Comparison of ENCODE assay signal across 8 mouse cellular contexts in genomic region chr9:57261913-57262794, GRCm38 (mm10). TPM values are rescaled to one million over a fixed set of nuclear protein-coding genes. Genes with fewer than 3 reads are reported as not detected.
DNase-seq lines count a peak whose midpoint lies in the region; ATAC-seq and TF ChIP-seq lines count a peak whose summit lies in the region.

TSS of gene 1700017B05Rik (minus strand) at chr9:57262612.

- H3K9me3 ChIP-seq in ES-E14 (ENCODE audit: control insufficient read depth, insufficient read depth, low read depth, low read length), result no peaks in the 10 kb centered on the region
- H3K9me3 ChIP-seq in forebrain, embryonic 12.5 days, result no peaks in the 10 kb centered on the region
- no peaks in the 10 kb centered on the region for H3K9me3 ChIP-seq in lung, embryonic 14.5 days (ENCODE audit: low read depth, low read length)
- no peaks in the 10 kb centered on the region for H3K9me3 ChIP-seq in neural tube, embryonic 15.5 days (replicated peaks)

- H3K4me2 ChIP-seq in forebrain, embryonic 12.5 days, result peak within 1 kb of the TSS; percentile 98
- peak within 1 kb of the TSS; percentile 98 for H3K4me2 ChIP-seq in lung, embryonic 14.5 days
- peak within 1 kb of the TSS; percentile 87 for H3K4me2 ChIP-seq in neural tube, embryonic 15.5 days

- peak within 1 kb of the TSS; percentile 91 to 99 for H3K4me3 ChIP-seq in ES-E14 (ENCODE audit: insufficient read depth in 1 of 2, low read depth in 1 of 2, low read length in 2 of 2, poor library complexity in 1 of 2, severe bottlenecking in 1 of 2)
- peak within 1 kb of the TSS; percentile 71 for H3K4me3 ChIP-seq in forebrain, embryonic 12.5 days (replicated peaks)
- peak within 1 kb of the TSS; percentile 84 for H3K4me3 ChIP-seq in lung, embryonic 14.5 days (ENCODE audit: low read depth, low read length)
- peak within 1 kb of the TSS; percentile 55 for H3K4me3 ChIP-seq in neural tube, embryonic 15.5 days (replicated peaks)

- intact Hi-C loops in heart, postnatal 14 days (cut with DNase I), result loop anchor here (2.0 to 5.0 kb wide), 2 partner anchors 55 kb away; no protein-coding TSS in a partner anchor

- TF ChIP-seq CTCF in lung, embryonic 14.5 days (IDR thresholded peaks at IDR 0.05; ENCODE audit: low read depth), result peak; percentile 58

- peaks cover 36% of the 10 kb centered on the region for H3K27me3 ChIP-seq in forebrain, embryonic 12.5 days
- H3K27me3 ChIP-seq in lung, embryonic 14.5 days (ENCODE audit: insufficient read depth, low read length), result 0 out of 2 replicates have a peak, but pooled peaks cover 4% of the 10 kb centered on the region
- peaks cover 27% of the 10 kb centered on the region for H3K27me3 ChIP-seq in neural tube, embryonic 15.5 days (replicated peaks)

- H3K4me1 ChIP-seq in ES-E14 (ENCODE audit: control insufficient read depth in 2 of 2, insufficient read depth in 2 of 2, low read length in 2 of 2, poor library complexity in 1 of 2), result peaks cover 2 to 24% of the 10 kb centered on the region in 2 experiments; a peak in 3 of 4 replicates
- peaks cover 20% of the 10 kb centered on the region for H3K4me1 ChIP-seq in forebrain, embryonic 12.5 days
- no peaks in the 10 kb centered on the region; the same call in 1 of the 2 replicates for H3K4me1 ChIP-seq in lung, embryonic 14.5 days (ENCODE audit: insufficient read depth)
- peaks cover 26% of the 10 kb centered on the region for H3K4me1 ChIP-seq in neural tube, embryonic 15.5 days

- WGBS in forebrain, embryonic 12.5 days, result under 1% methylated on average over 72 of the region's 87 CpGs
- WGBS in large intestine, adult 2 months, result under 1% methylated on average over 87 of the region's 87 CpGs
- under 1% methylated on average over 85 of the region's 87 CpGs for WGBS in lung, embryonic 14.5 days
- under 1% methylated on average over 70 of the region's 87 CpGs for WGBS in neural tube, embryonic 15.5 days

- in situ Hi-C loops in ES-E14 (cut with MboI; ENCODE audit: low sequenced_read_pairs in 2 of 2, unreplicated experiment in 2 of 2), result no loop called here

- peak within 1 kb of the TSS; percentile 99 for H3K9ac ChIP-seq in ES-E14 (ENCODE audit: insufficient read depth, low read depth, low read length, poor library complexity, severe bottlenecking)
- peak within 1 kb of the TSS; percentile 80 for H3K9ac ChIP-seq in forebrain, embryonic 12.5 days
- H3K9ac ChIP-seq in lung, embryonic 14.5 days, result peak within 1 kb of the TSS; percentile 93
- peak within 1 kb of the TSS; percentile 70 for H3K9ac ChIP-seq in neural tube, embryonic 15.5 days (replicated peaks)

- peak within 1 kb of the TSS; percentile 61; the same call in 1 of the 2 replicates for H3K27ac ChIP-seq in ES-E14 (ENCODE audit: insufficient read depth, low read depth, low read length, poor library complexity, severe bottlenecking)
- peak within 1 kb of the TSS; percentile 66 for H3K27ac ChIP-seq in forebrain, embryonic 12.5 days
- H3K27ac ChIP-seq in lung, embryonic 14.5 days (ENCODE audit: low read depth), result peak within 1 kb of the TSS; percentile 77
- peak within 1 kb of the TSS; percentile 73; the same call in 1 of the 2 replicates for H3K27ac ChIP-seq in neural tube, embryonic 15.5 days (replicated peaks)

- peak; percentile 43 for DNase-seq in ES-E14 (ENCODE audit: low read depth, low spot score)
- DNase-seq in c-Kit-positive CD71-positive TER-119-positive erythroid progenitor cells, embryonic 14.5 days (ENCODE audit: low spot score), result peak; percentile 65
- DNase-seq in heart, postnatal 14 days, result peak; percentile 81 to 84
- no peak for DNase-seq in large intestine, adult 2 months (ENCODE audit: low read depth, low spot score)
- DNase-seq in lung, embryonic 14.5 days, result peak; percentile 82
- DNase-seq in testis, postnatal 14 days (ENCODE audit: low spot score), result peak; percentile 77

- ATAC-seq in forebrain, embryonic 12.5 days (ENCODE audit: low FRiP score), result peak; percentile 76
- peak; percentile 80 for ATAC-seq in lung, embryonic 14.5 days (ENCODE audit: insufficient read depth)
- peak; percentile 71 for ATAC-seq in neural tube, embryonic 15.5 days (ENCODE audit: low FRiP score)

- peaks cover 20% of the 10 kb centered on the region for H3K36me3 ChIP-seq in ES-E14 (ENCODE audit: control insufficient read depth, insufficient read depth, low read length, poor library complexity, severe bottlenecking)
- peaks cover 14% of the 10 kb centered on the region for H3K36me3 ChIP-seq in forebrain, embryonic 12.5 days (replicated peaks)
- peaks cover 18% of the 10 kb centered on the region for H3K36me3 ChIP-seq in lung, embryonic 14.5 days (ENCODE audit: insufficient read depth)
- H3K36me3 ChIP-seq in neural tube, embryonic 15.5 days, result no peaks in the 10 kb centered on the region

TF ChIP-seq in ES-E14, 5 proteins besides CTCF, POLR2A, EP300 and RAD21:
- 0 out of 2 replicates have a peak, but pooled peaks have one; percentile 37 for TF ChIP-seq HCFC1 (IDR thresholded peaks at IDR 0.05; ENCODE audit: borderline replicate concordance, insufficient read depth, low read length)
- no peak for TF ChIP-seq ZC3H11A (IDR thresholded peaks at IDR 0.05; ENCODE audit: borderline replicate concordance, low read depth, low read length)
- TF ChIP-seq ZNF384 (IDR thresholded peaks at IDR 0.05; ENCODE audit: low read depth, low read length), result no peak

RNA-seq across cellular contexts. Expression of gene 1700017B05Rik, which starts in this region (rescaled TPM):
- total RNA-seq in ES-E14 (2012; rRNA removed), result 21.8 and 35.6 TPM in 2 replicates
- polyA plus RNA-seq in forebrain, embryonic 12.5 days (2016; fragmentation: Nextera tagmentation; extraction: Ambion mirVana), result 9.1 and 11.7 TPM in 2 replicates
- total RNA-seq in heart, postnatal 14 days (2021), result 10 to 100 TPM; 15.5 to 16.4 TPM
- polyA plus RNA-seq in large intestine, adult 2 months (2012; rRNA removed), result 15.9 and 18.8 TPM in 2 replicates
- polyA plus RNA-seq in lung, embryonic 14.5 days (2014; fragmentation: Nextera tagmentation; extraction: Ambion mirVana), result 25.6 and 26.3 TPM in 2 replicates
- 4.1 and 10.9 TPM in 2 replicates for polyA plus RNA-seq in neural tube, embryonic 15.5 days (2015; fragmentation: Nextera tagmentation; extraction: Ambion mirVana)
